Mouse (Mus musculus): ENCODE data around the gene Fads3.

Gene Fads3

GRCm38 (mm10) chr19:10018527-10018818 lies 22.9 kb upstream of the Fads3 start:
- in situ Hi-C loops (cut with MboI; ENCODE audit: unreplicated experiment in 2 of 2), result no loop called here

DNA sequence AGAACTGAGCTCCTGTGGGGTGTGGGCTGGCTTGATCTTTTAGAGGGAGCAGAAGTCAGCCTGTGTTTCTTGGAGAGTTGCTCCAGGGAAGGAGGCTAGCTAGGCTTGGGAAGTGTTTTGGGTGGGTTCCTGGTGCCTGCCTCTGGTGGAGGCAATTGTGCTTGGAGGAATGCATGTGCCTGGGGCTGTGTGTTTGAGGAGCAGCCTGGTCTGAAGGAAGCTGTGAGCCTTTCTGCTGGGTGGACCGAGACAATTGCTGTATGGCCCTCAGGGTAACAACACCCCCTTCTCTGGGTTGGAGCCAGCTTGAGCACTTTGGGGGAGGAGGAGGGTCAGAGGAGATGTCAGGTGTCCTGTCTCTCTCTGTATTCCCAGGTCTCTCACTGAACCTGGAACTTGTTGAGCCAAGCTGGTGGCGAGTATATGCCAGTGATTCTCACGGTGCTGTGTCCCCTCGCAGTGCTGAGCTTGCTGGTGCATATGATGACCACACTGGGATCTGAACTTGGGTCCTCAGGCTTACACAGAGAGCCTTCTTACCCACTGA lies 22.1 kb upstream of the Fads3 start:
- in situ Hi-C loops (cut with MboI; ENCODE audit: unreplicated experiment in 2 of 2), result no loop called here

DNA sequence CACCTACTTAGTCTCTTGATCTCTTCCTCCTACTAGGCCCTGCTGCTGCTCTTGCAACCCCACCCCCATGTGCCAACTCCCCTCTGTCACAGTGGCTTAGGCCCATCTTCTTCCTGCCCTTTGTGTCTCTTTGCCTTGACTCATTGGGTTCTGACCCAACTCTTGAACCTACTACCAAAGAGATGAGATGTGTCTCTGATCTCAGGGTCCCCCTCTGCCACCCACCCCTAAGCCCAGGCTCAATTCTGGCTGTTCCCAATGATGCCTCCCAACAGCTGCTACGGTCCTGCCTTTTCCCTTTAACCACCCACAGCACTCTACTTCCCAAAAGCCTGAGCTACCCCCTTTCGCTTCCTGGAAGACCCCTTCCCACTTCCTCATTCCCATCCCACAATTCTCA lies 19.4 kb upstream of the Fads3 start:
- in situ Hi-C loops (cut with MboI; ENCODE audit: unreplicated experiment in 2 of 2), result no loop called here

DNA sequence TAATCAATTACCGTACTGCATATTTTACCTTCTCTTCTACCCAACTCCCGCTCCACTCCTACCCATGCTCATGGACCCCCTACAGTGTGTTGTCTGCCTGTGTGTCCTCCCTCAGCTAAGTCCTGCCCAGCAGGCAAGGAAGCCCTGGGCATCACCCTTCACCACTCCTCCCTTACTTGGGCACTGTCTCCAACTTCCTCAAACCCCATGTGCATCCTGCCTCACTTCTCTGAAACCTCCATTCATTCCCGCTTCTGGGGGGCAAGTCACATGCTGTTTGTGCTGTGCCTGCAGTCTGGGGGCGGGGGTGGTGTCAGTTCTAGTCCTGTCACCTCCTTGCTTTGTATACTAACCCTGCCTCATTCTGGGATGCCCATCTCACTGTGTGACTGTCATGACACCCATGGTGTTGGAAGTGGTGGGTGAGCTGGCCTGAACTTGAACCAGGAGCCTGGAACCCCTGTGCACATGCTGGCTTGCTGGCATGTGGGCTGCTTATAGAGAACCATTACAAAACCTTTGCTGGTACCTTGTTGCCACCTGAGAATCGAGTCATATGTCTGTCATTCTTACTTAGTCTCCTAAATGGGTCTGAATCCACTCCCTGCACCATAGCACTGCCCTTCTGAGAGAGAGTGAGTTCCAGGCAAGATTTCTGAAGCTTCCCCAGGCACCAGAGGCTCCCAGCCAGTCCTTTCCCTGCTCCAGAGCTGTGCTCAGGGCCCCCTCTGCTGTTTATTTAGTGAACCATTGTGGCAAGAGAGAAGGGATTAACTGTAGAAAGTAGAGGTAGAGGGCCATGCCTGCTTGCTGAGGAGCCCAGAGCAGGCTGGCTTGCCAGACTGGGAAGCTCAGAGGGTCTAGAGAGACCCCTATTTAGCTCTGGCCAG lies 18.7 kb upstream of the Fads3 start:
- in situ Hi-C loops (cut with MboI; ENCODE audit: unreplicated experiment in 2 of 2), result no loop called here

DNA sequence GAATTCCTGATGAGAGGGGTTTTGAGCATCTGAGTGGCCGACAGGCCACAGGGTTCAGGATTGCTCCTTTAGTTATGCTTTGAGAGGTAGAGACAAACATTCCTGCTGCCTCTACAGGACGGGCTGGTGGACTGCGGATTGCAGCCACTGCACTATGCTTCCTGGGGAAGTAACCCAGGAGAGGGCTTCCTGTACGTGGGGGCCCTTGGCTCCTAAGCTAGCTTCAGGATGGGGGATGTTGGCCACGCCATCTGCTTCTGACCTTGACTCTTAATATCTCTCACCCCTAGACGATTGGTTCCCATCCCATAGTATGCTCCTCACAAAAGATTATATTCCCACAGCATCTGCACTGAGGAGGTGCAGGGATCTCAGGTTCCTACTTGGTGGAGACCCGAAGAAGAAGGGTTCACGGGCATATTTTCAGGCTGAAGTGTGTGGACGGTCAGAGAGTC lies 18.0 kb upstream of the Fads3 start:
- in situ Hi-C loops (cut with MboI; ENCODE audit: unreplicated experiment in 2 of 2), result no loop called here

DNA sequence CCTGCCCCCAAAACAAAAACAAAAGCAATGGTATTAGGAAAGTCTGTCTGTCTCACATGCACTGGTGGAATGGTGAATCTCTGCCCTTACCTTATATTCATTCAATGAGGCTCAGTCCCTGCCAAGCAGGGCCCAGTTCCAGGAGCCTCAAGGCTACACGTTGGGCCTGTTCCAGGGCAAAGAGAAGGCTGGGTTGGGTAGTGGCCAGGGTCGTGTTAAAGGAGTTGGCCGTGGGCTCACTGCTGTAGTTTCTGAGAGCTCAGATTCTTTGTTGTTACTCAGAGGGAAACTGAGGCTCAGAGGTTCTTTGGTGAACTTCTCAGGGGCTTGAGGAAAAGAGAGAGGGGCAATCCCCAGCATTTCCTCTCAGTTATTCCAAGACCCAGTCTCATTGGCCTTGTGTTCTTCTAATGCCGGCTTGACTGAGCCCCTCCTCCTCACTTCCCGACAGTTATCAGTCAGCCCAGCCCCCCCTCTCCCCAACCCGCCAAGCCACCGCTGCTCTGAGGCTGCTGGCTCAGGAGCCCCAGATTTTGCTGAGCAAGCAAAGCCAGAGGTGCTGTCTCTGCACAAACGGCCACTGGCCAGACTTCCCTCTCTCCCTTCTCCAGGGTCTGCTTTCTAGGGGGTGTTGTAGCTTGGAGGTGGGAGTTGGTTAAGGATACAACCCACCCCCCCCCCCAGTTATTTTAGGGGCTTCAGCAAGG lies 16.0 kb upstream of the Fads3 start:
- in situ Hi-C loops (cut with MboI; ENCODE audit: unreplicated experiment in 2 of 2), result loop anchor here in 1 of 2 experiments (25.0 kb wide), 1 partner anchor 888 kb away; the partner anchor contains the start of gene Asrgl1

DNA sequence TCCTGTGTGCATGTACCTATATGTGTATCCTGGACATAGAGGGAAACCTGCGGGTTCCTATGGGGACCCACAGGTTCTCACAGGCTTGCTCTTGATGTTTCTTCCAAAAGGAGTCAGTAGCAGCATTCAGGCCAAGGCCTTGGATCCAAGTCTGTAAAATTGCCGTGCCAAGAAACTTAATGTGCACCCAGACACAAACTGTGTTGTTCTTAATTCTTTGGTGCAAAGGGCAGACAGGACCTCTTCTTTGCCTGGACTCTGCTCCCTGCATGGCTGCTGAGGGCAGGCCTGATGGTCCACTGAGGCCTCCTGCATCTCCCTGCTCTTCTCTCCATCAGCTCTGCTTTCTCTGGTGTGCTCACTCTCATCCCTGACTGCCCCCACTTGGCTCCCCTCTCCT lies 11.6 kb upstream of the Fads3 start:
- in situ Hi-C loops (cut with MboI; ENCODE audit: unreplicated experiment in 2 of 2), result loop anchor here (5.0 to 25.0 kb wide), 3 partner anchors 32 to 892 kb away; partner anchors contain the start of genes Asrgl1 (in 1 of the 2) and Fads1 (in 1 of the 2)

- in situ Hi-C loops (cut with MboI; ENCODE audit: unreplicated experiment in 2 of 2), result loop anchor here (5.0 to 25.0 kb wide), 3 partner anchors 36 to 896 kb away; partner anchors contain the start of genes Asrgl1 (in 1 of the 2) and Fads1 (in 1 of the 2)
Observed at GRCm38 (mm10) chr19:10033211-10033973, 8.0 kb upstream of the Fads3 start.

GRCm38 (mm10) chr19:10034356-10034755 lies 7.0 kb upstream of the Fads3 start:
- in situ Hi-C loops (cut with MboI; ENCODE audit: unreplicated experiment in 2 of 2), result loop anchor here (5.0 to 25.0 kb wide), 3 partner anchors 37 to 897 kb away; partner anchors contain the start of genes Asrgl1 (in 1 of the 2) and Fads1 (in 1 of the 2)

DNA sequence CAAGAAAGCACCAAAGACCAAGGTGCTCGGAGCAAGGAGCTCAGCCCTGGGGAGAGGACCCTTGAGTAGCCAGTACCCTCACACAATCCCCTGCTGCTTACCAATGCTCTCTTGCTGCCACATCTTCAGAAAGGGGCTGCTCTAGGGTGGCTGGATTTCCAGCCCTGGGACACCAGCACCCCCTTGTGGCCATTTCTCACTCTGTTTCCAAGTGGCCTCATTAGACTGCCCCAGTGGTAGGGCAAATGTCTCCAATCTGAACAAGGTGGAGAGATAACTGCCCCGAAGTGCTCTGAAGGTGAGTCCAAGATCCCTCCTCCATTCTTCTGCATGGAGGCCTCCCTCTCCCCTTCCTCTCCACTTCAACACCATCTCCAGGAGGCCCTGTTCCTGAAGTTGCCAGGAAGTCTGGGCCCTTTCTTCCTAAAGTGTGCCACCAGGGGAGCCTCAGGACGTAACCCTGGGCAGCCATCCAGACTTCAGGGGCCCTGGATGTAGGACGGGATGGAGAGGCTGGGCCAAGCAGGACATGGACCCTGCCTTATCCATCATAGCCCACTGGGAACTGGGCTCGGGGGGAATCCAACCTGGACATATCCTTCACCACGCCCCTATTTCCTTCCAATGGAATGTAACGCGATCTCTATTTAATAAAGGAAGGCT lies 6.5 kb upstream of the Fads3 start:
- in situ Hi-C loops (cut with MboI; ENCODE audit: unreplicated experiment in 2 of 2), result loop anchor here (5.0 to 25.0 kb wide), 5 partner anchors 38 to 898 kb away; partner anchors contain the start of genes Asrgl1 (in 1 of the 2) and Fads1 (in 1 of the 2)

- in situ Hi-C loops (cut with MboI; ENCODE audit: unreplicated experiment in 2 of 2), result loop anchor here (5.0 to 25.0 kb wide), 4 partner anchors 60 to 900 kb away; partner anchors contain the start of genes Asrgl1 (in 1 of the 2) and Fads1 (in 1 of the 2)
Observed at GRCm38 (mm10) chr19:10037534-10037933, 3.8 kb upstream of the Fads3 start.

DNA sequence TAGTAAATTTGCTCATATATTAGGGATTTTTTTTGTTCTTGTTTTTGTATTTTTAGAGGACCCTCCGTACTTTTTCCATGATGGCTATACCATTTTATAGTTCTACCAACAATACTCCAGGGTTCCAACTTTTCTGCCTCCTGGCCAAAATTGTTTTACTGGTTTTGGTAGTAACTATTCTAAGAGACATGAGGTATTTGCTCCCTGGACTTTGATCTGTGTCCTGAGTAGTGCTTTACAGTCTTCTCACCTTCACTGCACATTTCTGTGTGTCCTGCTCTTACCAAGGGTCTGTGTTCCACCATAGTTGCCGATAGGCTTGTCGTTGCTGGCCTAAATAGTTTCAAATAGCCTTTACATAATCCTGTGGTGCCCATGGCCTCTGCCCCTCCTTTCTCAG lies 3.0 kb upstream of the Fads3 start:
- in situ Hi-C loops (cut with MboI; ENCODE audit: unreplicated experiment in 2 of 2), result loop anchor here (5.0 to 25.0 kb wide), 4 partner anchors 59 to 901 kb away; partner anchors contain the start of genes Asrgl1 (in 1 of the 2) and Fads1 (in 1 of the 2)

- in situ Hi-C loops (cut with MboI; ENCODE audit: unreplicated experiment in 2 of 2), result loop anchor here (5.0 to 25.0 kb wide), 4 partner anchors 58 to 902 kb away; partner anchors contain the start of genes Asrgl1 (in 1 of the 2) and Fads1 (in 1 of the 2)
Observed at GRCm38 (mm10) chr19:10038910-10039309, 2.5 kb upstream of the Fads3 start.

DNA sequence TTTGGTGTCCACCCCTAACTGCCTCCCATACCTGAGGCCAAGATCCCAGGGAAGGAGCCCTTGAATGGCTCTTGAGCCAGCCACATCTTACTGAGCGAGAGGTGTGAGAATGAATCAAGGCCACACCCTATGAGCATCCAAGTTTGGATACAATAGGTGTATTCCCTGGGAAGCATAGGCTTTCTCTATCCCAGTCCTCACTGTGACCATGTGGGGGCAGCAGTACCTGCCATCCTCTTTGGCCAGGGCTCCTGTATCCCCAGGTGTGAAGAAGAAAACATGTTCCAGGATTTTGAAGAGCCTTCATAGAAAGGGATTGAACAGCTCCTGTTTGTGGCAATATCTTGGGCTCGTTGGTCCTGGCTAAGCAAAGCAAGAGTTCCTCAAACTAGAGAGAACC lies 1.8 kb upstream of the Fads3 start:
- in situ Hi-C loops (cut with MboI; ENCODE audit: unreplicated experiment in 2 of 2), result loop anchor here (5.0 to 25.0 kb wide), 4 partner anchors 58 to 902 kb away; partner anchors contain the start of genes Asrgl1 (in 1 of the 2) and Fads1 (in 1 of the 2)

DNA sequence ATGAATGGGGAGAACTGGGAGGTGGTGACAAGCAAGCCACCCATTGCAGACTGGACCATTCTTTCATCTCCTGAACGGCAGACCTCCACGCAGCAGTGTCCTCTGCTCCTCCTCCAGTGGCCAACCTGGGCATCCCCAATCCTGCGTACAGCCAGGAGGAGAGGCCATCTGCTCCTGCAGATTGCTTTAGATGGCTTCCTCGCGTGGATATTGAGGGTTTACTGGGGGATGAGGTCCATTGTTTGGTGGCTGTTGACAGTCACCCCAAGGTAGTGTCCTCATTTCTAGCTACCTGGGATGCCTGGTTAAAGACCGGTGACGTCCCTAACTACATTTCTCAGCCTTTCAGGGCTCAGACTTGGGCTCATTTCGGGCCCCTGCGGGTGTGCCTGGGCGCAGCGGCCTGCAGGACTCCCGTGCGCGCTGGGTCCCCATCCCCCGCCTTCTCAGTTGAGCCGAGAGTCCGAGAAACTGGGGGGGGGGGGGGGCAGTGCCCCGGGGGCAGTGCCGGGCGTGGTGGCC lies 442 bp upstream of the Fads3 start:
- in situ Hi-C loops (cut with MboI; ENCODE audit: unreplicated experiment in 2 of 2), result loop anchor here in 1 of 2 experiments (25.0 kb wide), 1 partner anchor 904 kb away; the partner anchor contains the start of gene Asrgl1

DNA sequence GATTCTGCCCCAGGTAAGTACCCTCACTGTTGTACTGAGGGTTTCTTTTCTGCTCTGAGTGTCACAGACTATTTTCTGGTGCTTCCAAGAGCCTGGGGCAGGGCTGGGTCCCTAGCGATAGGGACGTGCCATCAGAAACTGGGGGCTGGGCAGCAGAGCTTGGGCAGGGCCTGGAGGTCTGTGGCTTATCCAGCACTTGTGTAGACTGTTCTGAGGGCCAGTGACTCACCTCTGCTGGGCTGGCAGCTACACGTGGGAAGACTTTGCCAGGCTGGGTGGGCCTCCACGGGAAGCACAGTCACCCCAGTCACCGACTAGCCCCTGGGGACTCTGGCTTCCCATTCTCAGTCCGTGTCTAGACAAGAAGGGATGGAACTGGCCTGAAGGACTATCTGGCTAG lies 863 bp downstream of the Fads3 start:
- in situ Hi-C loops (cut with MboI; ENCODE audit: unreplicated experiment in 2 of 2), result loop anchor here in 1 of 2 experiments (25.0 kb wide), 1 partner anchor 905 kb away; the partner anchor contains the start of gene Asrgl1

GRCm38 (mm10) chr19:10042816-10043215 lies 1.4 kb downstream of the Fads3 start:
- in situ Hi-C loops (cut with MboI; ENCODE audit: unreplicated experiment in 2 of 2), result loop anchor here in 1 of 2 experiments (25.0 kb wide), 1 partner anchor 906 kb away; the partner anchor contains the start of gene Asrgl1

- in situ Hi-C loops (cut with MboI; ENCODE audit: unreplicated experiment in 2 of 2), result loop anchor here in 1 of 2 experiments (25.0 kb wide), 1 partner anchor 906 kb away; the partner anchor contains the start of gene Asrgl1
Observed at GRCm38 (mm10) chr19:10043643-10044042, 2.3 kb downstream of the Fads3 start.

Measured in v-Abl transformed pro-B cells (cell line).